Mouse (Mus musculus) embryonic facial prominence, embryonic 10.5 days (tissue): ENCODE results near the gene Gm20517. TPM values are rescaled to one million over a fixed set of nuclear protein-coding genes. Genes with fewer than 3 reads are reported as not detected.

Experiments used
- DNase-seq: peaks from one replicate; pipeline ENCODE4 v3.0.0-alpha.2; 2017; ENCODE audit warnings: low spot score
- H3K27ac ChIP-seq: fragments of 300-500 bp; sonication (generic); replicated peaks from 2 replicates; pipeline ENCODE4 v1.5.1; 2016; ENCODE audit warnings: mild to moderate bottlenecking
- H3K27me3 ChIP-seq: fragments of 300-500 bp; sonication (generic); replicated peaks from 2 replicates; pipeline ENCODE4 v1.6.1; 2016; ENCODE audit warnings: low read depth, mild to moderate bottlenecking; ENCODE audit not compliant: poor library complexity, severe bottlenecking
- H3K36me3 ChIP-seq: fragments of 300-500 bp; sonication (generic); replicated peaks from 2 replicates; pipeline ENCODE4 v1.6.1; 2016; ENCODE audit warnings: mild to moderate bottlenecking, moderate library complexity
- H3K4me1 ChIP-seq: fragments of 300-500 bp; sonication (generic); 2 replicates; pipeline ENCODE4 v1.6.1; 2016
- H3K4me3 ChIP-seq: fragments of 300-500 bp; sonication (generic); 2 replicates; pipeline ENCODE4 v1.5.1; 2016; ENCODE audit warnings: mild to moderate bottlenecking, moderate library complexity
- H3K9me3 ChIP-seq: fragments of 300-500 bp; sonication (generic); 2 replicates; pipeline ENCODE4 v1.6.1; 2016; ENCODE audit warnings: mild to moderate bottlenecking
- WGBS: fragments of 180-500 bp; shearing (Covaris S2); methylation state at CpG from one replicate; pipeline ENCODE4 v1.1.7; 2016; 5-methylcytosine and 5-hydroxymethylcytosine counted together
- polyA plus RNA-seq: library from polyadenylated mRNA; unstranded; fragments of >200 nt; fragmentation: Nextera tagmentation; extraction: Ambion mirVana; gene quantifications from 2 replicates; pipeline ENCODE4 v1.2.1, GENCODE M21; 2016

The Gm20517 gene
- polyA plus RNA-seq = 1.6 and 2.4 TPM in 2 replicates

DNA sequence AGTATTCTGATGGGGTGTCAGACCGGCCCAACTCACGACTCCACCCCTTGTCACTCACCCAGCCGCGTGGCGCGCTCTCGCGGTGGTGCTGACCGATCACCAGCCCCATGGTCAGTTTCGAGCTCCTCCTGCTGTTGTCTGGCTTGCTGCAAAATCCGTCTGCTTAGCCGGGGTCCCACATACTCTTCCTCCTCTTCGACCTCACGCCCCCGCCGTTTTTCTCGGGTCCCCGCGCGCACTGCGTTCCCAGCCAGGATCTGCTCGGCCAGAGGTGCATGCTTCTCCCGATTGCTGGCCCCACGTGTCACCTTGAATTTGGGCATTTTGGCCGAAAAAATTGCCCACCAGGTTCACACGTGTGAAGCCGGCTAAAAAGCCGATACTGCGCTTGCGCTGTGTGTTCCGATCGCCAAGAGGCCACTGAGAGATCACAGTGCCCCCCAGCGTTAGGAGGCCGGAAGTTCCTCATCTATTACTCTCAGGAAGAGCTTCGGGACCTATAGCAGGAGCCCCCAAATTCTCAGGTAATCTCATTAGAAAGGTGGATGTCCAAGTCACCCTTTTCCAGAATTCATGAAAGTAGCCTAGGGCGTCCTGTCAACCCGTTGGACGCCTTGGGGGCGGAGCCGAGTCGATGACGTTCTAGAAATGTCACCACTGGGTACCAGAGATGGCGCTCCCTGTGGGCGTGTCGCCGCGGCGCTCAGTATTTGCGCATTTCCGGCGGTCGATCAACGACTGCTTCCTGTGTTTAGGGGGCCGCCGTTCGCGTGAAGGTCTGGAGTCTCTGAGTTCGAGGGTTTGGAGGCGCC lies at the start of gene Gm20517, which contains the start of the genes Bysl and Med20:
Gm20517 (plus strand) TSS at position 741 of the 812 bp plus-strand sequence.
Bysl (minus strand) TSS at position 644 of the 812 bp plus-strand sequence.
Med20 (plus strand) TSS at position 734 of the 812 bp plus-strand sequence.
- under 1% methylated on average over 59 of the region's 59 CpGs for WGBS
- H3K27me3 ChIP-seq = no peaks in the 10 kb centered on the region
- H3K9me3 ChIP-seq = no peaks in the 10 kb centered on the region
- H3K4me1 ChIP-seq = peaks cover 22% of the 10 kb centered on the region
- DNase-seq = peak; percentile 96
- H3K27ac ChIP-seq = peak within 1 kb of the TSS; percentile 84
- peaks cover 69% of the 10 kb centered on the region for H3K36me3 ChIP-seq
- peak within 1 kb of the TSS; percentile 90 for H3K4me3 ChIP-seq

DNA sequence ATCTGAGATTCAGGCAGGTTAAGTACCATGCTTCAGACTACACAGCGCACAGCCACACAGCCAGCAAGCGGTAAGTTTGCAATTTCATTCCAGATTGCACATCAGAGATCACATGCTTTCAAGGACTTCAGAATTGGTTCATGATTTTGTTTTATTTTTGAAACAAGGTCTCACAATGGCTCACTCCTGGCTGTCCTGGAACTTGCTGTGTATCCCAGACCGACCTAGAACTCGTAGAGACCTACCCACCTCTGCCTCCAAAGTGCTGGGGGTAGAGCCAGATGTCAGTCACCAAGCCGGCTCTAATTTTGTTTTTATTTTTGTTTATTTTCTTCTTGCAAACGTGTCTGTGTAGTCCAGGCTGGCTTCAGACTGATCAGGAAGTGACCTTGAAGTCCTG lies 48.5 kb upstream of the Gm20517 start:
- no peak for DNase-seq
- WGBS = 78% methylated on average over 6 of the region's 6 CpGs
- Histone ChIP-seq H3K27me3 (no peaks in the 10 kb centered on the region), H3K27ac (no peak overlapping the region), H3K36me3 (no peaks in the 10 kb centered on the region), H3K4me1 (peaks cover 12% of the 10 kb centered on the region), H3K9me3 (no peaks in the 10 kb centered on the region), H3K4me3 (no peak overlapping the region)

DNA sequence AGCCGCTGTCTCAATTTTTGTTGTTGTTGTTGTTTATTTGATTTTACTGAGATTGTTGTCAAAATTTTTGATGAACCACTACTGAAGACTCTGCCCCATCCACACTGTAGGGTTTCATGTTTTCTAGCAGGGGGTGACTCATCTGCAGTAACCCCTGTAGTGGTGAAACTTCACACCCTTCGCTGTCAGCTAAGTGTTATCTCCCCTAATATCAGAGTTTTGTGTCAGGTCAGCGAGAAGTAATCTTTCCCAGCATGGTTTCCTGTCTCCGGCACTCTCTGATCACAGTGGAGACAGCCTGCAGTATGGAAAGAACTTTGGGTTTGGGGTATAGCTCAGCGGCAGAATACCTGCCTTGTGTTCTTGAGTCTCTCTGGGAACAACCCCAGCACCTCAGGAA lies 46.8 kb upstream of the Gm20517 start:
- DNase-seq = no peak
- Histone ChIP-seq H3K36me3 (no peaks in the 10 kb centered on the region), H3K27ac (no peak overlapping the region), H3K4me3 (no peak overlapping the region), H3K4me1 (peaks cover 11% of the 10 kb centered on the region), H3K9me3 (no peaks in the 10 kb centered on the region), H3K27me3 (no peaks in the 10 kb centered on the region)
- WGBS = 87% methylated on average over 5 of the region's 5 CpGs

DNA sequence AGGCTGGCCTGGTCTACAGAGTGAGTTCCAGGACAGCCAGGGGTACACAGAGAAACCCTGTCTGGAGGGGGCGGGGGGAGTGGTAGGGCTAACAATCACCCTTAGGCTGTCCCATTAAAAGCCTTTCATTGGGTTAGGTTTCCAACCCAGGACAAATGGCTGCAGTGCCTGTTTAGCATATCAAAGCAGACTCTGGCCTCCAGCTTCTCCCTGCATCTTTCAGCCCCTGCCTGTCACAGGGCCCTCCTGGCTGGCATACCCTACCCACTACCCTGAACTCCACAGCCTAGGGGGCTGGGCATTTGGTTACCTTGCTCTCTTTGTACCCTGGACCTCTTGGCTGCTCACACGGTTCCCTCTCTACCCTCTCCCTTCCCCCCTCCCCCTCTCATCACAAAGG lies 45.3 kb upstream of the Gm20517 start:
- H3K27me3 ChIP-seq = no peaks in the 10 kb centered on the region

DNA sequence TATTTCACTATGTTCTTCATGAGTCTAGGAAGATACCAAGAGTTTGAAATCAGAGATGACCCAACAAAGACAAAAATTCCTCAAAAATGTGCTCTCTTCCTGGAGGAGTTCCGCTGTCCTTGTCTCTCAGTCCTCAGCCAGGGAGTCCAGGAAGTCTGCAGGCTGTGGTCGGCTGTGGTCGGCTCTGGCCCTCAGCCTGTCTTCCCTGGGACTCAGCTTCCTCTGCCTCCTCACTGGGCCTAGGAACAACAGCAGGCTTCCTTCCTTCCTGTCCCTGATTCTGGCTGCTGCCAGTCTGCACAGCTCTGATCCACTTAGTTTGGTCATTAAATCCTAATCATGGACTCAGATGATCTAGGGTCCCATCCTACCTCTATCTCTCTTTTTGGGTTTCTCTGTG lies 44.1 kb upstream of the Gm20517 start:
- DNase-seq = no peak
- peak overlapping the region; percentile 21; the same call in 1 of the 2 replicates for H3K27ac ChIP-seq
- H3K36me3 ChIP-seq = no peaks in the 10 kb centered on the region
- peaks cover 18% of the 10 kb centered on the region for H3K4me1 ChIP-seq
- no peaks in the 10 kb centered on the region for H3K9me3 ChIP-seq
- H3K4me3 ChIP-seq = no peak overlapping the region
- H3K27me3 ChIP-seq = no peaks in the 10 kb centered on the region
- WGBS = 60% methylated on average over 3 of the region's 3 CpGs

More for the DNA sequence above, 45.3 kb upstream of the Gm20517 start:
- H3K4me3 ChIP-seq = no peak overlapping the region
- WGBS = 24% methylated on average over 2 of the region's 2 CpGs
- no peaks in the 10 kb centered on the region for H3K9me3 ChIP-seq
- DNase-seq = no peak
- peak overlapping the region; percentile 26; the same call in 1 of the 2 replicates for H3K27ac ChIP-seq
- H3K4me1 ChIP-seq = peaks cover 7% of the 10 kb centered on the region
- H3K36me3 ChIP-seq = no peaks in the 10 kb centered on the region

DNA sequence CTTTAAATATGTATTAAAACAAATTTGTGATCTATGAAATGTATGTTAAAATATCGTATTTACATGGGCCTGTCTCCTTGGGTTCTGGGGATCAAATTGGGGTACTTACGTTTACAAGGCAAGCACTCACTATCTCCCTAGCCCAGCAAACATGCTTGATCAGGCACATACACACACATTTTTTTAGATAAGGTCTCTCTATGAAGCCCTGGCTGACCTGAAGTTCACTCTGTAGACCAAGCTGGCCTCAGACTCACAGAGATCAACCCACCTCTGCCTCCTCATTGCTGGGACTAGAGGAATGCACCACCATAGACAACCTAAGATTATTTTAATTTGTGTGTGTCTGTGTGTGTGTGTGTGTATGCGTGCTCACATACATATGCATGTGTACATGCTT lies 43.0 kb upstream of the Gm20517 start:
- Histone ChIP-seq H3K36me3 (no peaks in the 10 kb centered on the region), H3K4me3 (no peak overlapping the region), H3K27ac (no peak overlapping the region), H3K27me3 (no peaks in the 10 kb centered on the region), H3K9me3 (no peaks in the 10 kb centered on the region), H3K4me1 (peaks cover 24% of the 10 kb centered on the region)
- WGBS = 93% methylated on average over 3 of the region's 3 CpGs
- DNase-seq = no peak

DNA sequence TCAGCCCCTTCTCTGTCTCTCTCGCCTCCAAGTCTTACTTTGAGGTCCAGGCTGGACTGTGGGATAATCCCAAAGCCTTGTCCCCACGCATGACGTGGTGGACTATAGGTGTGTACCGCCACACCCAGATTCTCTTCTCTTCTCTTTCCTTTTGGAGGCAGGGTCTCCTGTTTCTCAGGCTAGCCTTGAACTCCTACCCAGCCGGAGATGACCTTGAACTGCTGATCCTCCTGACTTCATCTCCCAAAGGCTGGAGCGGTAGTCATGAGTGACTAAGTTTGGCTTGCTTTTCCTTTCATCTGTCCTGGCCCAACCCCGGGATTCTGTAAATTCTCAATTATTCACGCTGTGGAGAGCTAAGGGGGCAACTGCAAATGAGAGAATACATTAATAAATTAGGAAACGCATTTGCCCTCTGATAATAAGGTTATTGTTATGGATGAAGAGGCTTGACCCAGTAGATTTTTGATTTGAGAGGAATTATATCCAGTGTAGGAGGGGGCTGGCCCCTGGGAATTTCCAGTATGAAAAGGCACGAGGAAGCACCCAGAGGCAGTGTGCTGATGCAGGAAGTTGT lies 42.4 kb upstream of the Gm20517 start:
- Histone ChIP-seq H3K27me3 (no peaks in the 10 kb centered on the region), H3K36me3 (no peaks in the 10 kb centered on the region), H3K27ac (no peak overlapping the region), H3K4me1 (peaks cover 26% of the 10 kb centered on the region), H3K4me3 (no peak overlapping the region), H3K9me3 (no peaks in the 10 kb centered on the region)
- WGBS = 80% methylated on average over 10 of the region's 10 CpGs
- DNase-seq = no peak

DNA sequence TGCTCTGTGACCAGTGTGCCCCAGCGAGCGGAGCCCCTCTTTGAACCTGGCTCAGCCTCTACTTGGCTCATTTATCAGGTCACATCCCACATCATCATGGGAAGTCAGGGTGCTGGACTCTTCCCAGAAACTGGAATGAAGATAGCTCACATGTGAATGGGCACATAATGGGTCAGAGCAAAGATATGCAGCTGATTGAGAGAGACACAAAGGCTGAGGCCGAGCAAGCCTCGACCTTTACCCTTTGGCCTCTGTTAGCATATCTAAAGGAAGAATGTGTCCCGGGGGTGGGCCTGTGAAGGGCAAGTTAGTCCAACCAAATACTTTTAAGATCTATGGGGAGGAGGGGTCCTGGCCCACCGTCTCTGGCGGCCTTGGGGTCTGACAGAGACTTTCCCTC lies 39.8 kb upstream of the Gm20517 start:
- H3K36me3 ChIP-seq = no peaks in the 10 kb centered on the region
- no peaks in the 10 kb centered on the region for H3K27me3 ChIP-seq
- 17% methylated on average over 7 of the region's 7 CpGs for WGBS
- H3K4me3 ChIP-seq = 0 out of 2 replicates have a peak overlapping the region, but pooled peaks have one; percentile 3
- no peaks in the 10 kb centered on the region for H3K9me3 ChIP-seq
- DNase-seq = peak; percentile 25
- H3K4me1 ChIP-seq = peaks cover 28% of the 10 kb centered on the region
- H3K27ac ChIP-seq = peak overlapping the region; percentile 59

DNA sequence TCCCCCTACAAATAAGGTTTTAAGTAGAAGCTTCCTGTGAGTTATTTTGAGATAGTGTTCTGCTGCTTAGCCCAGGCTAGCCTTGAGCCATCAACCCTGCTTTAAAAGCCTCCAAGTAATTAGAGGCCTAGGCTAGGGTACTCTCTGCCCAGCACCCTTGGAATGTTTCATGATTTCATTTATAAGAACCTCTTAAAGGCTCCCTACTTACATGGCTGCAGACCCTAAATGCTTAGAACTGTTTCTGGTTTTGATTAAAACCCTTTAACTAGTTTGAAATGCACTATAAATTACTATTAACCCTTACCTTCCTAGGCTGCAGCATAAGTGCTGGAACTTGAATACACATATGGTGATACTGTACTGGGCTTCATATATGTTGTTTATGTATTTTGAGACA lies 39.0 kb upstream of the Gm20517 start:
- DNase-seq = no peak
- no peaks in the 10 kb centered on the region for H3K36me3 ChIP-seq
- H3K4me3 ChIP-seq = no peak overlapping the region
- no peaks in the 10 kb centered on the region for H3K9me3 ChIP-seq
- no peaks in the 10 kb centered on the region for H3K27me3 ChIP-seq
- H3K27ac ChIP-seq = no peak overlapping the region
- peaks cover 28% of the 10 kb centered on the region for H3K4me1 ChIP-seq

DNA sequence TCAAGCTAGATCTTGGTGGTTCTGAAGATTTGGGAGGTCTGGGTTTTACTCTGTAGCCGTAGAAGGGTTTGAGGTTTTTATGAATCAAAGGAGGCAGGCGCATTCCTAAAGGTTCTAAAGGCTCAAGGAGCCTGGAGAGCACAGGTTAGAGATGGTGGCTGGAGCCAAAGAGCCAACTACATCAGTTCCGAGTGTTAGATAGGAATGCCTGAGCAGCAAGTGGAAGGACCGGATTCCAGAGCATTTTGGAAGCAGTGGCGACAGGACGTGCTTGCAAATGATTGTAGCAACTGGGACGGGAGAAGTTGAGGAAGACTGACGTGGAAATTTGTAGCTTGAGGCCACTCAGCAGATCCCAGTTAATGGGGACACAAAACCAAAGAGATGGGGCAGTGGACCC lies 37.4 kb upstream of the Gm20517 start:
- H3K27ac ChIP-seq = no peak overlapping the region; the same call in 1 of the 2 replicates
- H3K36me3 ChIP-seq = no peaks in the 10 kb centered on the region

DNA sequence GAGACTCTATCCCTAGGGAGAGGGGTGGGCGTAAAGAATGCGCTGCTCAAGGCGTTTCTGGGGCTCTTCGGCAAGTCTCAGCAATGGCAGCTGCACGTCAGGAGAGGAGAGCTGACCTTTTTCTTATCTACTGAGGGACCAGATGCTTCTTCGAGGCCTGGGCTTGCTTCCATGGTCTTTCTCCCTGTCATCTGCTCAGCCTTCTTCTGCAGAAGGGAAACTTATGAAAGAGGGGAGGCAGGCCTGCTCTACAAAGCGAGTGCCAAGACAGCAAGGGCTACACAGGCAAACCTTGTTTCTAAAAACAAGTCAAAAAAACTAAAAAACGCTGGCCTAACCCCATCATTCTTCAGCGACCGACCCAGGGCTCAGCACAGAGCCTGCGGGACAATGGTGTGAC lies 36.6 kb upstream of the Gm20517 start:
- no peaks in the 10 kb centered on the region for H3K36me3 ChIP-seq
- no peak overlapping the region for H3K4me3 ChIP-seq
- no peaks in the 10 kb centered on the region for H3K9me3 ChIP-seq
- peaks cover 28% of the 10 kb centered on the region for H3K4me1 ChIP-seq
- 70% methylated on average over 11 of the region's 11 CpGs for WGBS
- no peak for DNase-seq
- H3K27me3 ChIP-seq = no peaks in the 10 kb centered on the region
- peak overlapping the region; percentile 40; the same call in 1 of the 2 replicates for H3K27ac ChIP-seq

More for the DNA sequence above, 37.4 kb upstream of the Gm20517 start:
- Histone ChIP-seq H3K4me3 (no peak overlapping the region), H3K4me1 (peaks cover 28% of the 10 kb centered on the region), H3K9me3 (no peaks in the 10 kb centered on the region), H3K27me3 (no peaks in the 10 kb centered on the region)
- no peak for DNase-seq
- 71% methylated on average over 8 of the region's 8 CpGs for WGBS

DNA sequence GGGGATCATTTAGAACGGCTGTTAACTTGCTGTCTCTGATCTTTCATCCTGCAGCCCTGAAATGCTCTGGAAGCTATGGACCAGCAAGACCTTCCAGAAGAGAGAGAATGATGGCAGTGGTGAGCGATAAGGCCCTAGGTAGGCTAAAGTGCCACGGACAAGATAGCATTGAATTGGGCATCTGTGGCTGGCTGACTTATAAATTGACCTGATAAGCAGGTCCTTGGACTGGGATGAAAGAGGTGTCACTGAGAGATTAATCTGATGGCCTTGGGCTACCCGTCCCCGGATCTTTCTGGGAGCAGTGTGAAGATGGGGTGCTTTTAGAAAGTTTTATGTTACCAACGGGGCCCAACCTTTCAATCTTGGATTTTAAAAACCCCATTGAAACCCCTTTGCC lies 32.7 kb upstream of the Gm20517 start:
- no peak overlapping the region for H3K27ac ChIP-seq
- no peaks in the 10 kb centered on the region for H3K27me3 ChIP-seq
- no peaks in the 10 kb centered on the region for H3K36me3 ChIP-seq
- peaks cover 11% of the 10 kb centered on the region for H3K4me1 ChIP-seq
- no peak for DNase-seq
- H3K9me3 ChIP-seq = no peaks in the 10 kb centered on the region
- 86% methylated on average over 6 of the region's 6 CpGs for WGBS
- no peak overlapping the region for H3K4me3 ChIP-seq

DNA sequence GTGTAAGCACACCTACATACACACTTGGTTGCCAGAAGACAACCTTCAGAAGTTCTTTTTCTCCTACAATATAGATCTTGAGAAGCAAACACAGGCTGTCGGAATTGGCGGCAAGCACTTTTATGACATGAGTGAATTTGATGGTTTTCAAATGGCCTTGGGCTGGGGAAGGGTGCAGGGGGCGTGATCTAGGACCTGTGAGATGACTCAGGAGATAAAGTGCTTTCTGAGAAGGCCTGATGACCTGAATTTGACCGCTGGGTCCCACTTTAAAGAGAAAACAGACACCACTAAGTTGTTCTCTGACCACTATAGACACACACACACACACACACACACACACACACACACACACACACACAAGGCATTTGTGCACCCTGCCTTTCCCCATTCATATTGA lies 30.4 kb upstream of the Gm20517 start:
- no peak overlapping the region for H3K4me3 ChIP-seq
- 88% methylated on average over 4 of the region's 4 CpGs for WGBS
- H3K36me3 ChIP-seq = no peaks in the 10 kb centered on the region
- no peaks in the 10 kb centered on the region for H3K9me3 ChIP-seq
- H3K27ac ChIP-seq = no peak overlapping the region
- H3K4me1 ChIP-seq = no peaks in the 10 kb centered on the region
- H3K27me3 ChIP-seq = no peaks in the 10 kb centered on the region
- no peak for DNase-seq
